Mouse (Mus musculus) MEL (cell line): Measurements from ENCODE around the gene Wif1.

ENCODE experiments used
- KAT2A ChIP-seq: conservative IDR thresholded peaks from 2 replicates; pipeline ENCODE4 v1.6.1; 2012; ENCODE audit warnings: low read depth, low read length, improper control_type of control experiment, inconsistent platforms
- RCOR1 ChIP-seq: IDR thresholded peaks from 2 replicates; pipeline ENCODE4 v1.6.1; 2012; ENCODE audit warnings: low read depth, mild to moderate bottlenecking, inconsistent platforms, low read length, improper control_type of control experiment
- TCF12 ChIP-seq: IDR thresholded peaks from 2 replicates; pipeline ENCODE4 v1.6.1; 2014; ENCODE audit warnings: low read depth, mild to moderate bottlenecking, inconsistent platforms, low read length, improper control_type of control experiment, moderate library complexity
- ZKSCAN1 ChIP-seq: IDR thresholded peaks from 2 replicates; pipeline ENCODE4 v1.6.1; 2012; ENCODE audit warnings: low read depth, mild to moderate bottlenecking, inconsistent platforms, low read length, improper control_type of control experiment, moderate library complexity

GRCm38 (mm10) chr10:121061336-121061835 is 27.6 kb downstream of the Wif1 start:
- TF ChIP-seq RCOR1: no peak
- no peak for TF ChIP-seq KAT2A
- no peak for TF ChIP-seq TCF12
- no peak for TF ChIP-seq ZKSCAN1
